Mouse (Mus musculus) brain, embryonic 14.5 days (tissue): ENCODE data around the gene Medag.

ENCODE experiments used
- CTCF ChIP-seq: fragments of 200-500 bp; IDR thresholded peaks from 2 replicates; pipeline ENCODE4 v1.5.1; 2012; ENCODE audit warnings: inconsistent platforms, mild to moderate bottlenecking, moderate library complexity, borderline replicate concordance; ENCODE audit not compliant: insufficient read depth, insufficient read length; ENCODE audit errors: extremely low read depth
- POLR2A ChIP-seq: fragments of 200-500 bp; IDR thresholded peaks from 2 replicates; pipeline ENCODE4 v1.6.1; 2012; ENCODE audit warnings: mild to moderate bottlenecking, inconsistent platforms, borderline replicate concordance; ENCODE audit not compliant: poor library complexity, insufficient read depth, insufficient read length, severe bottlenecking; ENCODE audit errors: extremely low read depth

GRCm38 (mm10) chr5:149417381-149417780, 5.8 kb downstream of the Medag start:
- TF ChIP-seq POLR2A (no peak), CTCF (peak; percentile 44; the same call in 1 of the 2 replicates)
